Mouse (Mus musculus) 3134 (cell line): Measurements from ENCODE around the gene Ythdf1.

Experiments used
- DNase-seq: peaks from one replicate; pipeline ENCODE4 v3.0.0-alpha.2; 2011; ENCODE audit warnings: low spot score; ENCODE audit not compliant: insufficient read length; ENCODE audit errors: extremely low read depth

The Ythdf1 gene

DNA sequence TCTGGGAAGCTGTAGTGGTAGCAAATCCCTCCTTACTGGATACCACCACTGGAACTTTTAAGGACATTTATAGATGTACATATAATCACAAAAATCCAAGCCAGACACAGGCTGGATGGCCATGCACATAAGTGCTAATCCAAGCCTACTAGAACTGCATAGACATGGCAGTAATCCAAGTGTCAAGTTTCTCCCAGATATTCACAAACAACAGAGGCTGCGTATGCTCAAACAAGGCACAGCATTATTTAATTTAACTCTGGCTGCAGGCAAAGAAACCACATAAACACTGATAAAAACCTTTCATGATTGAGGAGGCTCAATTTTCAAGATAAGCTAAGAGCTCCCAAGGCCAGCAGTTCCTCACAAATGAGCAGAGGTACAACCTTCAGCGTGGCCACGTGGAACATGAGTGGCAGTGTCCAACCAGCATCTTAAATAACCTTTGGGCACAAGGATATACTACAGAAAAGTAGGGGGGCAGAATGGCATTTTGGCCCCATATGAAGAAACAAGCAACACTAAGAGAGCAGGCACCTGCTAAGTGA lies 4.8 kb downstream of the Ythdf1 start:
- no peak for DNase-seq

DNA sequence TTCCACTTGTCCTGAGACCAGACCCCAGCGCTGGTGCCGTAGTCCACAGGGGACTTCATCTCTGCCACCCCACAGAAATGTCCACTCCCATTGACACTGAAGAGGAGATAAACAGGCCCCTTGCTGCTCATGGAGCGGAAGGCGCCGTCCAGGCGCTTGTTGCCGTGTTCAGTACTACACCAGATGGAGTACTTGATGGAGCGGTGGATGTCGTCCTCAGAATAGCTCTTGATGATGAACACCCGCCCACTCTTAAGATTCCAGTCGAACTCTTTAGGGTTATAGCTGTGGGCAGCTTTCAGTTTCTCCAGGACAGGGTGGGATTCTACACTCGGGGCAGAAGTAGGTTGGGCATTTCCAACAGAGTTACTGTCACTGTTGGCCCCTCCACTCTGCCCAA lies 9.8 kb downstream of the Ythdf1 start:
- DNase-seq = no peak

GRCm38 (mm10) chr2:180905556-180906221 lies 15.1 kb downstream of the Ythdf1 start:
- no peak for DNase-seq

DNA sequence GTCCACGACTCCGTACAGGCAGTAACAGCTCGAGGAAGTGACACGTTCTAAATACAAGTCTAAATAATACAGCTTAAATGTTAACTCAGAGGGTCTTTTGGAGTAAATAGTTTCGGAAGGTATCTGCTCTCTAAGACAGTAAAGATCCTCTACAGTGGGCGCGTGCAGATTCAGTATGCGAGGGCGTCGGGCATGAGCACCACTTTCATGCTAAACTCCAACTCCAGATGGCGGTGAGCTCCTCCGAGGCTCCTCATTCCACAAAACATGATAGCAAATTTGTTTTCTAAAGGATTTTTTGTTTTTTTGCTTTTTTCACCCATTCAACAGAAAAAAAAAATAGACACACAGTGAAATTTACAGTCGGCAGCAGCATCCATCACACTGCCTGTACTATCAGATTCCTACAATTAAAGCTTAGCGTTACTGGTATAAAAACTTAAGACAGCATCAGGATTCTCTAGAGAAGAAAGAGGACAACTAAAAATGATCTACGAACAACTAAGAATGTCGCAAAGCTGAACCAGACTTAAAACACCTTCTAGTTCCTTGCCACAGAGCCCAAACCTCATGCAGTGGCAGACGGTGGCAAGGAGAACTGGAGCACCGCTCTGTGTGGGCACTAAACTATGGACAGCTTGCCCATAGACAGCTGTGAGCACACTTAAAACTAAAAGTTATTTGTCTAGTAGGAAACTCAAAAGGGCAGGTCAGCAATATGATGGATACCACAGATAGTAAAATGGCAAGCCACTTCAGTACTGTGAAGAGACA lies 16.1 kb downstream of the Ythdf1 start:
- no peak for DNase-seq

DNA sequence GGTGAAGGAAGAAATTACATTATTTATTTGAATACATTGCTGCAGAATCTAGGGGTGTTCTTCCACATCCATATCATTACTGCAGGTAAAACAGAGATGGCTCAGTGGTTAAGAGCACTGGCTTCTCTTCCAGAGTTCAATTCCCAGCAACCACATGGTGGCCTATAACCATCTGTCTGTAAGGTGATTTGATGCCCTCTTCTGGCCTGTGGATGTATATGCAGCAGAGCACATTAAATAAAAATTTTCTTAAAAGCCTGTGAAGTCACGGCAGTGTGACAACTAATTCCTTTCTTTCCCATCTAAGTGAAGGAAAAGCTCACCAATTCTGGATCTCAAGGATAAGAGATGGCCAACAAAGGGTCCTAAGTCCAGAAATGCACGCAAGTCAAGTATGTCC lies 18.7 kb downstream of the Ythdf1 start:
- DNase-seq = no peak

DNA sequence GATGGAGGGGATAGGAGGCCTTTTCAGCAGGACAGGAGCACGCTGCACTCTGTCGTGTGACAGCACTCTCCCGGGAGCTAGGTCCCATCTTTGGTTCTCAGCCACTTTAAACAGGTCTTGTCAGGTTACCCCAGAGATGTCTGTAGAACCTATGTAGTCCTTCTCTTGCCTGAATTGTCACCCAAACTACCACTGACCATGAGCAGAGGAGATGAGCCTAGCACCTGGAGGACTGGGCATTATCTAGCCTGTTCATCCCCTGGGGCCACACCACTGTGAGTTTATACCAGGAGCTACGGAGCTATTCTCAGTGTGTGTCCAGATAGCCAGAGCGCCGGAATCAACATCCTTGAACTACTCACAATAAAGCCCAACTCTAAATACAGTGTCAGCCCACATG lies 22.9 kb downstream of the Ythdf1 start:
- DNase-seq = no peak

DNA sequence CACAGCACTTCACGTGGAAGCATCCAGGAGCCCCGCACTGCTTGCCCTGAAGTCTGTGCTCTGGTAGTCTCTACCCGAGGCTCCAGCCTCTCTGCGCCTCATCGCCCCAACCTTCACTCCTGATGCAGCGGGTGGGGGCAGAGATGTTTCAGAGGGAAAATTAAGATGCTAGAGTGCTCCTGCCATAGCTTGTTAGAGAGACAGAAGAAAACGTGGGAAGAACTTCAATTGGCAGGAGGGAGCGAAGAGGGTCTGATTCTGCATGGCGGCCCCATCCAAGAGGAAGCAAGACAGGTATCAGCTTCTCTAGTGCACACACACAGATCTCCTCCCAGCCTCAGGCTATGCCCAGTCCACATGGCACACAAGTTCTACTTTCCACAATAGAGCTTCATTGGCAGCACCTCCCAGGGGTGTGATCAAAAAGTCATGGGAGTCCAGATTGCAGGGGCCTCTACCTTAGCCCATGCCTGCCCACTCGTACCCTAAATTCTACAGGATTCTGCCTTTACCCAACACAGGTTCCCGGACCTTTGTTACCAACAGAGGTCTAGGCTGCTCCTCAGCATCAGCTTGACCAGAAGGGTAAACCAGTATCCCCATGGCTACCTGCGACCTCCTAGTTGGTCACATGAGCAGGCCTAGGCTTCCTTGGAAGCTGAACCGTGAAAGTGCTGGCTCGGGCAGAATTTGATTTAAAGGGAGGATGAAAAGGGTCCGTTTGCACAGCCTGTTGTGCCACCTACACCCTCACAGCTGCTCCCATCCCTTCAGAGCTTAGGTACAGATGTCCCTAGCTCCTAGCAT lies 23.7 kb downstream of the Ythdf1 start:
- no peak for DNase-seq

GRCm38 (mm10) chr2:180895837-180896525 lies 24.8 kb downstream of the Ythdf1 start:
- no peak for DNase-seq

GRCm38 (mm10) chr2:180895321-180895720 lies 25.4 kb downstream of the Ythdf1 start:
- no peak for DNase-seq

- DNase-seq = no peak
Observed at GRCm38 (mm10) chr2:180894734-180895133, 26.0 kb downstream of the Ythdf1 start.

GRCm38 (mm10) chr2:180894029-180894623 lies 26.6 kb downstream of the Ythdf1 start:
- DNase-seq = no peak

GRCm38 (mm10) chr2:180893537-180894028 lies 27.2 kb downstream of the Ythdf1 start:
- no peak for DNase-seq

GRCm38 (mm10) chr2:180892841-180893521 lies 27.8 kb downstream of the Ythdf1 start:
- no peak for DNase-seq

DNA sequence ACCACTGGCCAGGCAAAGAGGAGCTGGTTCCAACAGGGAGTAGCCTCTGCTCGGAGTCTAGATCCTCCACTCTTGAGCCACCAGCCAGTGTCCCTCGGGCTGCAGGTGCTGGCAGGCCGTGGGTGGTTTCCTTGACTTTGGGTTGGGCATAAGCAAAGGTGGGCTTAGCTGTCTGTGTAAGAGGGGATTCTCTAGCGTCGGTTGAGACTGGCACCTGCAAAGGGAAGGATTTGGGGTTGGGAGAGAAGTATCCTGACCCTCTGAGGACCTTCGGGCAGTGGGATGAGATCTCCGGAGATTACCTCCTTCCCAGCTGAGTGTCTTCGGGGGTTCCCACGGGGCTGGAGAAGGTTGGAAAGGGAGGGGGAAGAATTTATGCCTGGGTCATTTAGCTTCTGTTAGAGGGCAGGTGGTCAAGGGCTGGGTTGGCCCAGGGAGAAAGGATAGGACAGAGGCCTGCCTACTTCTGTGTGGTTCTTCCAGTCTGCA lies 28.9 kb downstream of the Ythdf1 start:
- DNase-seq = no peak

- DNase-seq = no peak
Observed at GRCm38 (mm10) chr2:180891075-180891834, 29.5 kb downstream of the Ythdf1 start.

GRCm38 (mm10) chr2:180890422-180891074 lies 30.2 kb downstream of the Ythdf1 start:
- DNase-seq = no peak

- no peak for DNase-seq
Observed at GRCm38 (mm10) chr2:180889921-180890280, 30.8 kb downstream of the Ythdf1 start.

GRCm38 (mm10) chr2:180889271-180889920 lies 31.4 kb downstream of the Ythdf1 start:
- no peak for DNase-seq
